9 mouse cellular contexts compared by ENCODE assay signal in genomic region chr10:42500611-42501010, GRCm38 (mm10). TPM values are rescaled to one million over a fixed set of nuclear protein-coding genes. Genes with fewer than 3 reads are reported as not detected.
DNase-seq lines count a peak whose midpoint lies in the region; ATAC-seq and TF ChIP-seq lines count a peak whose summit lies in the region.
"Had no signal": no experiment of that assay in that cellular context is flagged by ENCODE, and none has a peak within 500 bp of the region (broad histone marks: within the 10 kb centered on the region; RNA-seq: fewer than 3 reads in every experiment).

No protein-coding gene starts in this region.

- H3K36me3 ChIP-seq in kidney, adult 2 months (ENCODE audit: control insufficient read depth, insufficient read depth, low read length), result no peaks in the 10 kb centered on the region

- no peak overlapping the region for H3K4me3 ChIP-seq in kidney, adult 2 months (ENCODE audit: insufficient read depth, low read depth, low read length)
- H3K4me3 ChIP-seq in brown adipose tissue, adult 24 weeks (ENCODE audit: insufficient read depth, low read depth, low read length), result no peak overlapping the region

- no peak for TF ChIP-seq POLR2A in kidney, adult 2 months (IDR thresholded peaks at IDR 0.05; ENCODE audit: low read depth, low read length)

- no peaks in the 10 kb centered on the region for H3K27me3 ChIP-seq in kidney, adult 2 months (replicated peaks; ENCODE audit: control insufficient read depth, insufficient read depth, low read length)

- 69% methylated on average over 8 of the region's 8 CpGs for WGBS in kidney, adult 2 months

- peak overlapping the region; percentile 84 for H3K27ac ChIP-seq in kidney, adult 2 months (ENCODE audit: insufficient read depth, low read depth, low read length)
- H3K27ac ChIP-seq in brown adipose tissue, adult 24 weeks (replicated peaks; ENCODE audit: low read depth, low read length), result peak overlapping the region; percentile 55; the same call in 1 of the 2 replicates

- H3K4me1 ChIP-seq in kidney, adult 2 months (ENCODE audit: control insufficient read depth, insufficient read depth, low read length), result peaks cover 2% of the 10 kb centered on the region; the same call in 1 of the 2 replicates
- peaks cover 4% of the 10 kb centered on the region; the same call in 1 of the 2 replicates for H3K4me1 ChIP-seq in brown adipose tissue, adult 24 weeks (ENCODE audit: control insufficient read depth, insufficient read depth, insufficient read length, low read length)

- DNase-seq in adrenal gland, adult (ENCODE audit: inconsistent age in 2 of 2, low spot score in 1 of 2), result peak; percentile 49 to 76
- DNase-seq in adrenal gland, postnatal 4 days (ENCODE audit: low spot score in 2 of 2), result no peak
- peak; percentile 59 for DNase-seq in kidney, adult 2 months
- DNase-seq in kidney, adult 11 months, result no peak
- DNase-seq in kidney, postnatal 36 days, result peak; percentile 23 to 42
- DNase-seq in natural killer cell, adult 2 months (ENCODE audit: low spot score in 2 of 2), result no peak
- DNase-seq: right cerebral cortex, postnatal 4 days had no signal

- no peak for TF ChIP-seq CTCF in kidney, adult 2 months (conservative IDR thresholded peaks at IDR 0.05; ENCODE audit: insufficient read depth, insufficient read length, low read depth, low read length)

- ATAC-seq in megakaryocyte, adult 5-6 weeks (ENCODE audit: poor library complexity, severe bottlenecking), result no peak

RNA-seq across cellular contexts. Expression of gene Snx3, which starts 1.2 kb away (rescaled TPM):
- total RNA-seq in adrenal gland, postnatal 4 days (2021), result 100 to 1,000 TPM; 166 to 175 TPM
- 348 and 430 TPM in 2 replicates for polyA plus RNA-seq in kidney, adult 2 months (2012; rRNA removed)
- polyA plus RNA-seq in brown adipose tissue, adult 24 weeks (2012; ENCODE audit: insufficient read depth, insufficient read length, missing spikeins), result 163 and 187 TPM in 2 replicates
- 281 and 289 TPM in 2 replicates for total RNA-seq in megakaryocyte, adult 5-6 weeks (2015)
- total RNA-seq in megakaryocyte, adult 5-6 weeks (2017), result 107 and 130 TPM in 2 replicates

RNA-seq across cellular contexts. Expression of gene Afg1l, which starts 22.2 kb away (rescaled TPM):
- total RNA-seq in adrenal gland, postnatal 4 days (2021), result 10 to 100 TPM; 11.4 to 11.8 TPM
- polyA plus RNA-seq in kidney, adult 2 months (2012; rRNA removed), result 14.9 and 21.7 TPM in 2 replicates
- polyA plus RNA-seq in brown adipose tissue, adult 24 weeks (2012; ENCODE audit: insufficient read depth, insufficient read length, missing spikeins), result 90.6 and 104 TPM in 2 replicates
- total RNA-seq in megakaryocyte, adult 5-6 weeks (2015), result 2.3 and 2.8 TPM in 2 replicates
- 3.3 and 3.7 TPM in 2 replicates for total RNA-seq in megakaryocyte, adult 5-6 weeks (2017)

Comparison
In these comparisons a context has a peak if more than half of its experiments do, and no peak if none do; other contexts are left out.
1. DNase-seq: peak in adrenal gland, adult (2 of 2), kidney, adult 2 months (single experiment) and kidney, postnatal 36 days (2 of 2); none in adrenal gland, postnatal 4 days (0 of 2), kidney, adult 11 months (single experiment) and natural killer cell, adult 2 months (0 of 2).